Mouse (Mus musculus) left cerebral cortex, postnatal 10 days (tissue): ENCODE data around the gene Cyp39a1. TPM values are rescaled to one million over a fixed set of nuclear protein-coding genes. Genes with fewer than 3 reads are reported as not detected.

Source experiments
- DNase-seq, 2 experiments: peaks; one replicate each; pipeline ENCODE4 v3.0.0; 2021 to 2022; ENCODE audit warnings: low spot score in 2 of 2, mixed read lengths in 1 of 2; ENCODE audit errors: extremely low spot score in 1 of 2
- intact Hi-C: fragments of 180-260 bp; cut with DNase I; formaldehyde crosslinking; loops from one replicate; pipeline ENCODE4 v1.15.1; 2025
- total RNA-seq, 2 experiments: library from RNA; stranded (reverse); gene quantifications; 2 replicates each; pipeline ENCODE4 v1.2.3; 2021

Gene Cyp39a1
- total RNA-seq, 2 experiments from 2014 or later = 1.4 to 1.7 TPM

GRCm38 (mm10) chr17:43744425-43744824 lies 77.2 kb downstream of the Cyp39a1 start:
- intact Hi-C loops = no loop called here
- no peak for DNase-seq

GRCm38 (mm10) chr17:43751146-43751545 lies 83.9 kb downstream of the Cyp39a1 start:
- DNase-seq = no peak
- intact Hi-C loops = no loop called here

- DNase-seq = no peak
- intact Hi-C loops = no loop called here
Measured at GRCm38 (mm10) chr17:43752811-43753210, 85.6 kb downstream of the Cyp39a1 start.

- intact Hi-C loops = no loop called here
- DNase-seq = no peak
Measured at GRCm38 (mm10) chr17:43754687-43755086, 87.5 kb downstream of the Cyp39a1 start.

DNA sequence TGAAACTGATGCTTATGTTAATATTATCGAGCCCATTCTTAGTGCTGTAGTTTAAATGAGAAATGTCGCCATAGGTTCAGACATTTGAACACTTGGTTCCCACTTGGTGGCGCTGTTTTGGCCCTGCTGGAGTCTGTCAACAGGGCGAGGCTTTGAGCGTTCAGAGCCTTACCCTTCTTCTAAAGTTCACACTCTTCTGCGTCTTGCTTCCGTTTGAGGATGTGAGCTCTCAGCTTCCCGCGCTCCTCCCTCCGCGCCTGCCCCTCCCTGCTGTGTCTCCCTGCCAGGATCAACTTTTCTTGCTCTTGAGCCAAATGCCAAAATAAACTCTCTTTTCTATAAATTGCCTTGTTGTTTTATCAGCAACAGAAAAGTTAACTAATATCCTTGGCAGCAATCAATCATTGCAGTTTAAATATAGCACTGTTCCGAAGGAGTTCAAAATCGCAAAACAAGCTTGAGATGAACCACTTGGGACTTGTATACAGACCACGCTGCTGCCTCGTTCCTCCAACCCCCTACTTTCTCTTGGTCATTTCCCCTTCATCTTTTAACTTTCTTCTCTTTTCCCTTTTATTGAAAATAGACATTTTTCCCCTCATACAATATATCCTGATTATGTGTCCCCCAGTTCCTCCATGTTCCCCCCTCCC lies 91.5 kb downstream of the Cyp39a1 start:
- intact Hi-C loops = no loop called here
- peak in 1 of 2 experiments; percentile 54 for DNase-seq

- intact Hi-C loops = no loop called here
- DNase-seq = peak in 1 of 2 experiments; percentile 41
Measured at GRCm38 (mm10) chr17:43784531-43784930, 117.3 kb downstream of the Cyp39a1 start.

DNA sequence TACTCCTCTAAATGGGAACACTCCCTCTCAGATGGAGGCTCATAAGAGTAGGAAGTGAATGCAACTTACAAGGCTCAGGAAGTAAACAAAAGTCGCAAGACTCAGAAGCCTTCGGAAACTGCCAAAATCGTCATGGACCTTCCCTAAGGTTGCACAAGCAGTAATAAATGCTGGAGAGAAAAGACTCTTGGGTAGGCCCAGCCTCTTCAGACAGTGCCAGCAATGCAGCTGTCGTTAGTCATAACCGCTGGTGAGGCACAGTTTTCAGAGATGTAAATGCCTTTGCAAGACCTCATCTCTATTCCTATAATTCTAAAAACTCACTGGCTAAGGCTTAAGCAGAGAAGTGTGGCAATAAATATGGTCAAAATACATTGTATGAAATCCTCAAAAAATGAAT lies 121.0 kb downstream of the Cyp39a1 start:
- no peak for DNase-seq
- intact Hi-C loops = no loop called here

DNA sequence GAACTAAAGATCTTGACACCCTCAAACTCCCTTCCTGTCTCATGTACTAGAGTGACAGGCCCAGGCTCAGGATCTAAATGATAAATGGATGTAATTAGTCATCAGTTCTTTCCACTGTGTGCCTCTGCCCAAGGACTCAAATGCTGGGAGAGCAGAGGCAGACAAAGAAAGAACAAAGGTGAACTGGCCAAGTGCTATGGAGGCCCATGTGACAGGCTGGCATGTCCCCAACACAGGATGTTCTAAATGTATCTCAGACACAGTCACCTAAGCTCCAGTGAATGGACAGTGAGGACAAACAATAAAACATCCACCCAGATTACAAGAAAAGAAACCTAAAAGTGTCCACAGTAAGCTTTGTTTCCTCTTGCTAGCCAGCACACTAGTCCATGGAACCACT lies 122.2 kb downstream of the Cyp39a1 start:
- intact Hi-C loops = no loop called here
- no peak for DNase-seq

DNA sequence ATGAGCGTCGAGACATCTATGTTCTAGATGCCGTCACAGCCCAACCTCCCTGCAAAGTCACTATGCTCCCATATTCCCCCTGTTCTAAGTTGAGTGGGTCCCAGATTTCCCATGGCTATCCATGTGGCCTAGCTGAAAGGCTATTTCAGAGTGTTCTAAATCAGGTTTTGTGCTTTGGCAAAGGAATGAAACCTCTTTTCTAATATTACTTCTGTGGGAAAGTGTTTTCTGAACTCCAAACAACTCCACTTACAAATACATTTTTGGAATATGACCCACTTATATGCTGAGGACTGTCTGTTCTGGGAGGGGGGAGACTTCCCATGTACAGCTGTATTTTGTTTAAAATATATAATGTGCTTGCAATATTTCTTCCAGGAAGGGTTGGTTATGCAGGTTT lies 124.5 kb downstream of the Cyp39a1 start:
- DNase-seq = no peak
- intact Hi-C loops = no loop called here

- no peak for DNase-seq
- intact Hi-C loops = no loop called here
Measured at GRCm38 (mm10) chr17:43794731-43795280, 127.6 kb downstream of the Cyp39a1 start.

Other genes with a start within 250 kb of the Cyp39a1 start
- under 1 TPM in 1 of 2 experiments, not detected in 1; 0.12 TPM for gene Mep1a, start 164.6 kb upstream of the Cyp39a1 start, total RNA-seq
- gene Ankrd66, start 123.8 kb upstream of the Cyp39a1 start, total RNA-seq = not detected
- 10 to 100 TPM; 48.4 to 51.9 TPM for gene Pla2g7, start 99.3 kb upstream of the Cyp39a1 start, total RNA-seq
- 1 to 10 TPM; 1.4 to 2.2 TPM for gene Tdrd6, start 37.1 kb upstream of the Cyp39a1 start, total RNA-seq
- 10 to 100 TPM; 39.5 to 40.9 TPM for gene Slc25a27, start 211 bp upstream of the Cyp39a1 start, total RNA-seq
- 10 to 100 TPM; 65.5 to 70.4 TPM for gene Rcan2, start 133.9 kb downstream of the Cyp39a1 start, total RNA-seq